Mouse (Mus musculus) layer of hippocampus, adult 2 months (tissue): ENCODE measurements at regions not wholly inside any gene's neighbourhood (a gene's known extent, or its start where the extent isn't known, plus 50 kb on each side); places are given as distances from the start of the nearest gene placed in this dataset.

ENCODE experiments used
- DNase-seq, 2 experiments: peaks; one replicate each; pipeline ENCODE4 v3.0.0; 2022; ENCODE audit warnings: low spot score in 2 of 2
- H3K27ac ChIP-seq: fragments of 200-600 bp; 2 replicates; pipeline ENCODE4 v1.8.1; 2022
- H3K4me3 ChIP-seq: fragments of 200-600 bp; 2 replicates; pipeline ENCODE4 v1.8.1; 2022; ENCODE audit warnings: mild to moderate bottlenecking
- CTCF ChIP-seq: fragments of 200-600 bp; conservative IDR thresholded peaks from 2 replicates; pipeline ENCODE4 v1.8.1; 2022; ENCODE audit warnings: antibody characterized with exemption, mild to moderate bottlenecking, moderate library complexity

- no peak for TF ChIP-seq CTCF
- DNase-seq = no peak
- H3K27ac ChIP-seq = no peak overlapping the region
- no peak overlapping the region for H3K4me3 ChIP-seq
Observed at GRCm38 (mm10) chr17:49272661-49273448, 155.3 kb upstream of the Mocs1 start.

GRCm38 (mm10) chr17:49274936-49275335, 153.2 kb upstream of the Mocs1 start:
- Histone ChIP-seq H3K27ac (no peak overlapping the region), H3K4me3 (no peak overlapping the region)
- no peak for DNase-seq
- no peak for TF ChIP-seq CTCF

GRCm38 (mm10) chr17:49275421-49275820, 152.7 kb upstream of the Mocs1 start:
- Histone ChIP-seq H3K4me3 (no peak overlapping the region), H3K27ac (no peak overlapping the region)
- TF ChIP-seq CTCF = no peak
- no peak for DNase-seq

- Histone ChIP-seq H3K27ac (no peak overlapping the region), H3K4me3 (no peak overlapping the region)
- no peak for DNase-seq
- TF ChIP-seq CTCF = no peak
Observed at GRCm38 (mm10) chr17:49275916-49276315, 152.2 kb upstream of the Mocs1 start.

GRCm38 (mm10) chr17:49278541-49278940, 149.6 kb upstream of the Mocs1 start:
- DNase-seq = no peak
- no peak overlapping the region for H3K27ac ChIP-seq
- H3K4me3 ChIP-seq = no peak overlapping the region
- TF ChIP-seq CTCF = no peak

GRCm38 (mm10) chr17:49278973-49279727, 149.0 kb upstream of the Mocs1 start:
- Histone ChIP-seq H3K27ac (no peak overlapping the region), H3K4me3 (no peak overlapping the region)
- DNase-seq = no peak
- TF ChIP-seq CTCF = no peak

GRCm38 (mm10) chr17:49281344-49281743, 146.8 kb upstream of the Mocs1 start:
- H3K4me3 ChIP-seq = no peak overlapping the region
- no peak for DNase-seq
- TF ChIP-seq CTCF = no peak
- no peak overlapping the region for H3K27ac ChIP-seq

GRCm38 (mm10) chr17:49282498-49282897, 145.7 kb upstream of the Mocs1 start:
- peak in 1 of 2 experiments; percentile 17 for DNase-seq

GRCm38 (mm10) chr17:49283491-49283890, 144.7 kb upstream of the Mocs1 start:
- DNase-seq = no peak
- Histone ChIP-seq H3K4me3 (no peak overlapping the region), H3K27ac (no peak overlapping the region)
- TF ChIP-seq CTCF = no peak

More at GRCm38 (mm10) chr17:49282498-49282897, 145.7 kb upstream of the Mocs1 start:
- peak; percentile 78 for TF ChIP-seq CTCF
- Histone ChIP-seq H3K4me3 (no peak overlapping the region), H3K27ac (no peak overlapping the region)

GRCm38 (mm10) chr17:49291636-49292035, 136.5 kb upstream of the Mocs1 start:
- no peak for TF ChIP-seq CTCF
- no peak for DNase-seq
- H3K27ac ChIP-seq = no peak overlapping the region
- no peak overlapping the region for H3K4me3 ChIP-seq

GRCm38 (mm10) chr17:49304461-49304860, 123.7 kb upstream of the Mocs1 start:
- no peak for TF ChIP-seq CTCF
- Histone ChIP-seq H3K4me3 (no peak overlapping the region), H3K27ac (no peak overlapping the region)
- DNase-seq = no peak

GRCm38 (mm10) chr17:49305116-49305515, 123.0 kb upstream of the Mocs1 start:
- no peak overlapping the region for H3K27ac ChIP-seq
- H3K4me3 ChIP-seq = no peak overlapping the region
- TF ChIP-seq CTCF = no peak
- DNase-seq = no peak

- H3K4me3 ChIP-seq = peak overlapping the region; percentile 37; the same call in 1 of the 2 replicates
- TF ChIP-seq CTCF = no peak
- H3K27ac ChIP-seq = 0 out of 2 replicates have a peak overlapping the region, but pooled peaks have one; percentile 10
- peak; percentile 85 to 93 for DNase-seq
Observed at GRCm38 (mm10) chr17:49309079-49309478, 119.1 kb upstream of the Mocs1 start.
